Mouse (Mus musculus): Measurements from ENCODE around the gene Anapc15.
A peak's percentile ranks its signal among the peaks of the same experiment; 100 is the strongest.
"Not testable (repeated sequence)": the region's sequence is repeated elsewhere in the genome, so short reads cannot be mapped to it uniquely, and the experiment has no call there.

Anapc15 gene

DNA sequence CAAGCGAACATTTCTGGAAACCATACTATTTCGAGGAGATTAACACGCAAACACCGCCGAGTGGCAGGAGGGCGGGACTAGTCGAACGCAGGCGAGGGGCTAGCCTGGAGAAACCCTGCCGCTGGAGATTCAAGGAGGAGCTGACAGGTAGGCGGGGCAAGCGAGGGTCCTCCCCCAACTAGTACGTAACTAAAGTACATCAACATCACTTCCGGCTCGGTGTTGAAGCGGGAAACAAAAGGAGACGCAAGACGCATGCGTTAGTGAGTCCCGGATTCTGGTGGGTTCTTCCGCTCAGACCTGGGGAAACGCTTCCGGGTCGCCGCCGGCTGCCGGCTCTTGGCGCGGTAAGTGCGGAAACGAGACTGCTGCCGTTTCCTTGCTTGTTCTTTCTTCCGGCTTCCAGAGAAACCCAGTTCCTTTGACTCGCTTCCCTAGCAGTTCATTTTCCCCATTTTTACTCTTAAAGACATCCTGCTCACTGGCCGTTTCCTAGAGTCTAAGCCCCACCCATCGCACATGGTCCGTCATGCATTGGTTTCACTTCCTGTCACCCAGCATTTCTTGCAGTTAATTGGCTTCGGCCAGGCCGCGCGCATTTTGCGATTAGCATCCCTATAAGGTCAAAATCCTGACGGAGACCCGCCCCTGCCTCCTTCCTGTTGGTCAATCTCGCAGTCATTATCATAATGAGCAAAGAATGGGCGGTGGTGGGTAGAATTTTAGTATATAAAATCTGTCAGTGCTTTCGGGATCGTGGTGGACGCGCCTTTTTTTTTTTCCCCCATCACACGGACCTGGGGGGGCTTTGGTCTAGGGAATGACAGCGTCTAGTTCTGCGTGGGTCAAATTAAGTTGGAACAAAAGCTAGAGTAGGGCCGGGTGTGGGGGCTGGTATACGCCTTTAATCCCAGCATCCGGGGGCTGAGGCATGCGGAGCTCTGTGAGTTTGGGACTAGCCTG lies 32.9 kb downstream of the Anapc15 start:
- peak; percentile 97 to 98 for DNase-seq (ENCODE audit: low spot score in 2 of 2)

DNA sequence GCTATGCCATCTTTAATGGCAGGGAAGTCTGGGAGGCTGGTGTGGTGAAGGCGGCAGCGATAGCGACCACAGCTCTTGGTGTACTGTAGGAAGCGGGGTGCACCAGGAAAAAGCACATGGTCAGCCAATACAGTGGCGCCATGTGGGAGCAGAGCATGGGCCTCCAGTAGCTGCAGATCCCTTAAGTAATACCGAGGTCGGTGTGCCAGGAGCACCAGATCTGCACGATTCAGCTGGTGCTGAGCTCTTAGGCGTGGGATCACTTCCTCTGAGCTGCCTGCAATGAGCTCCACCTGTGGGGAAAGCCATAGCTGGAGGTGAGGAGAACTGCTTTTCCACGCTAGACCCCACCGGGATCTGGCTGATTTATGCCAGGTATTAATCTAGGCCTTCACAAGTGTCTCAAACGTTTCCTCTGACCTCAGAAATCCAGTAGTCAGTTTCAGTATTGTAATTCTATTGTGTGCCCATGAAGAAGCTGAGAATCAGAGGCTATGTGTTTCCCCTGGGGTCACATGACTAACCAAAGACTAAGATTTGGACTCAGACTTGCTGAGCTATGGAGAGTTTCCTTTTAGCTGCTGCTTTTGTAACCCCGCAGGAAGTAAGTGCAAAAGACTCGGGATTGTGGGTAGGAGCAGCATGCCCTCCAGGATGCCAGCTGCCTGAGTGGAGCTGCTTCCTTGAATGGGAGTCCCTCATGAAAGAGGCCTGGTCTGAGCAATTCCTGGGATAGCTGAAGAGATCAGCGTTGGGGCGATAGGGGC lies 37.0 kb downstream of the Anapc15 start:
- no peak for DNase-seq (ENCODE audit: low spot score in 2 of 2)

DNA sequence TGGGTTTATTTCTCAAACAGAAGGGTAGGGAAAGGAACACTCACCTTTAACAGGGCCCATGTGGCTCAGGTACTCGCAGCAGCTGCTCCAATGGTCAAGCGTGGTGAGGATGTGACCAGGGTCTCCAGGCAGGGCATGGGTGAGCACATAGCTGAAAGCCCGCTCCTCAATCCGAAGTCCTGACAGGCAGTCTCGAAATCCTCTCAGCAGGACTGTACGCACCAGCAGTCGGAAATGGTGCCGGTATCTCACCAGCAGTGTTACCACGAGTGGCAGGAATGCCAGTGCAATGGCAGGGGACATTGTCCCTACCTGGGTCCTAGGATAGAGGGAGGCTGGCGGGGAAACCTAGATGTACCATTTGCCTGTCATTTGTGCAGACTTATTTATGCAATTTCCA lies 38.5 kb downstream of the Anapc15 start:
- DNase-seq (ENCODE audit: low spot score in 2 of 2) = no peak

DNA sequence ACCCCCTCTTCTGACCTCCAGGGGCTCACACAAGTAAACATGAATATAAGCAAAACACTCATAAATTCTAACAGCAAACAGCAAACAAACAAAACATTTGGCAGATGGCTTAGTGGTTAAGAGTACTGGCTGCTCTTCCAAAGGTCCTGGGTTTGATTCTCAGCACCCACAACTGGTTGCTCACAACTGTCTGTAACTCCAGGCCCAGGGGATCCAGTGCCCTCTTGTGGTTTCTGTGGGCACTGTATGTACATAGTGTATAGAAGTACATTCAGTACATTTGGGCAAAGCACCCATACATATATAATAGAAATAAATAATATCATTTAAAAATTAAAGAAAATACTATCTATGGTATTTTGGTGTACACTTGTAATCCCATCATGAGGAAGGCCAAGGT lies 39.3 kb downstream of the Anapc15 start:
- DNase-seq (ENCODE audit: low spot score in 2 of 2) = no peak

DNA sequence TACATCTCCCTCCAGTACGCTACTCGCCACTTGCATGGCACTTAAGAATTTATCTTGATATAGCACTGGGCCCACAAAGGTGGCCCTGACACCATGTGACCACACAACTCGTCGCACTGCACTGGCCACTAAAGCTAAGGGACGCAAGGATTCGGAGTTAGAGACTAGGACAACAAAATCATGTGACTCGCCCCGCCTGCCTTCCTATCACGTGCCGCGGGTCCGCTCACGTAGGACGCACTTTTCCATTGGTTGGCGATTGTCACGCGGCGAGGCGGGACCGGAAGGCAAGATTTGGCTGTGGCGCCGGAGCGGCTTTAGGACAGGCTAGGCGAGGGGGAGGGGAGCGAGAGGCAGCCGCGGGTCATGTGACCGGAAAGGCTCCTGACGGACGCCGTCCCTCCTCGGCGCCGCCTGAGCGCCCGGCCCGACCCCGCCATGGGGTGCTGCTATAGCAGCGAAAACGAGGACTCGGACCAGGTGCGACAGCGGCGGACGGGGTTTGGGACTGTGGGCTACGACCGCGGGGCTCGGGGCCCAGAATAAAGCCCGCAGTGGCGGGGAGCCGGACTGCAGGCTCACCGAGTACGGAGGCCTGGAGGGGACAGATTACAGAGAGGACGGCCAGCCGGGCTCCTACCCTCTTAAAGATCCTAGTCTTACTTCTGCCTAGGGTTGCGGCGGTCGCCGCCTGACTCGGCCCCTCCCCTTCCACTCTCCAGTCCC lies 42.2 kb downstream of the Anapc15 start, which contains the start of gene Lamtor1:
Lamtor1 (plus strand) TSS at position 344 of the 726 bp plus-strand sequence.
- DNase-seq (ENCODE audit: low spot score in 2 of 2) = peak; percentile 99

DNA sequence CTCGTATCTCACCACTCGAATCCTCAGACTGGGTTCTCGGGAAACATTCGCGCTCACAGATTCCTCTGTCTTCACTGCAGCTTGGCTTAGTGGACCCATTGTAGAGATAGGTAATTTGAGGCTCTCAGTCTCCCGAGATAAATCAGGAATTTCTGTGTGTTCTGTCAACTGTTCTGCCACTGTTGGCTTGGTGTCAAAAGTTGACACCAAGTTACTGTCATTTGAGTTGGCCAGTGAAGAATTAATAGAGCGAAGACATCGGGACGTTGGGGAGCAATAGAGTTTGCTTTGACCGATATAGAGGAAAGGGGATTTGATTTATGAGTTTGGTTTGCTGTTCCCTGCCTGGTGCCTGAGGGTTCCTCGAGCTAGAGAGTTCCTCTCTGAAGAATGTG lies 42.8 kb downstream of the Anapc15 start, which contains the start of gene Tomt:
Tomt (minus strand) TSS at position 73 of the 395 bp plus-strand sequence.
- DNase-seq (ENCODE audit: low spot score in 2 of 2) = no peak

DNA sequence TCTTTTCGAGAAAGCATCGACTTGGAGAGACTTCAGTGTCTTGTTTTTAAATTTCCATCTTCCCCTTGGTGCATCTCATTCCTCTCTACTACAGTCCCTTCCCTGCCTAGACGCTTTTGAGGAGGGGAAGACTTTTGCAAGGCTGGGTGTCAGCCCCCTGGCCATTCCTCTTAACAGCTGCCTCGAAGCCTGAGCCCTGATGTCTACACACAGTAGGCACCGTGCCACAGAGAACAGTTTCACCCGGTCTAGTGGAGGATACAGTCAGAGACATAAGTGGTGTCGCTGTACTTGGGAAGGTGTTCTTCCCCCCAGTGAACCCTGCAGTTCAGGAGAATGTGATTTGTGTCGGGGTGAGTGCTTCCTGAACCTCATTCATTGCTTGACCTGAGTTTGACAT lies 43.2 kb downstream of the Anapc15 start:
- peak; percentile 17 to 25 for DNase-seq (ENCODE audit: low spot score in 2 of 2)

DNA sequence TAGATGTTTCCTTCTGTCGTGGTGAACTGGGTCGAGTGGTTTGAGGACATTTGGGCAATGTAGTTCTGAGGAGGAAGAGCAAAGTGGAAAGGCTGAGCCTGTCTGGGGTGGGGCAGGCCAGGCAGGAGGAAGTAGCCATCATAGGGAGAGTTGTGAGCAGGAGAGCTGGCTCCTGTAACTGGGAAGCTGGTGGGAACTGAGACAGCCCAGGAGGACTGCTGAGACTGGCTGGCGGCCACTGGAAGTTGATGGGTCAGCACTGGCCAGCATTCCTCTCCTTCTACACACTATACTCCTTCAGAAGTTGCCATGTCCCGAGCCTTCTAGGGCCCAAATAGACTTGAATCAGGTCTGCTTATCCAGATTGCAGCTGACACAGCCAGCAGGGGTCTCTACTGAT lies 44.9 kb downstream of the Anapc15 start:
- no peak for DNase-seq (ENCODE audit: low spot score in 2 of 2)

DNA sequence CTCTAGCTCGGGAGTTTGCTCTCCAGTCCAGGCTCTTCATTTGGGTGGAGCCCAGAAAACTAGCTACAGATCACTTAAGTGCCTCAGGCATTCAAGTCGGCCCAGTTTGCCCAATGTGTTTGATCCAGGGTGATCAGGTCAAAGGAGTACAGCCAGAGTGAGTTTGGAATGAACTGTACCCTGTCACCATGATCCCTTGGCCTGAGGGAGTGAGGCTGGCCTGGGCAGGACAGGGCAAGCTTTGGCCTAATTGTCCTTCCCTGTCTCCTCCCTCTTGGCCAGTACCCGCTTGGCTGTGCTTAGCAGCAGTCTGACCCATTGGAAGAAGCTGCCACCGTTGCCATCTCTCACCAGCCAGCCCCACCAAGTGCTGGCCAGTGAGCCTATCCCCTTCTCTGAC lies 46.6 kb downstream of the Anapc15 start:
- no peak for DNase-seq (ENCODE audit: low spot score in 2 of 2)

DNA sequence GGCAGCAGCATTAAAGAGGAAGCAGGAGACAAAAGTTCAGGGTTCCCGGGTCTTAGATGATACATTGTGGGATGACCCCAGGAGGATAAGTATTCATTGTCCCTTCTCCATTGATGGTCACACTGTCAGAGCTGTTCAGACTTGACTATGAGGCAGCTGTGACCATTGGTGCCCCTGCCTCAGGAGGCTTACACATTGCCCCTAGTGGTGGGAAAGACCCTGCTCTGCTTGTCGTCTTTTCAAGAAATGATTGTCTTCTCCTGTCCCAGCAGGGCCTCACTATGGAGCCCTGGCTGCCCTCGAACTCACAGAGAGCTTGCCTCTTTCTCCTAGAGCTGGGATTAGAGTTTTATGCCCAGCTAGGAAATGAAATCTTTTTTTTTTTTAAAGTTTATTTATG lies 48.5 kb downstream of the Anapc15 start:
- DNase-seq (ENCODE audit: low spot score in 2 of 2) = no peak

DNA sequence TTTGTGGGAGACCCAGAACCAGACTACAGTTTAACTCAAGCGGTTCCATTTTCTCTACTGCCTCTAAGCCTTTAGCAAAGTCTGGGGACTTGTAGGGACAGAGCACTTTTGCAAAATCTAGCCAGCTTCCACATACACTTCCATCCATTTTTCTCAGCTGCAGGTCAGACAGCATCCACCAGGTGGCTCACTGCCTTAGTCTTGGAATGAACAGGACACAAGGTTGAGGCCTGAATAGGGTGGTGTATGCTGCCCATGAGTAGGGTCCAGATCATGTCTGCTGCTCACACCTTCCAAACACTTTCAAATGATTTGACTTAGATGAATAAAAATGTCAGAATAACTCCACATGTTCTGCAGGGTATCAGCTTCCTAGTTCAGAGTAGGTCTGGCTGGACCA lies 54.6 kb downstream of the Anapc15 start:
- peak in 1 of 2 experiments; percentile 36 for DNase-seq (ENCODE audit: low spot score in 2 of 2)

DNA sequence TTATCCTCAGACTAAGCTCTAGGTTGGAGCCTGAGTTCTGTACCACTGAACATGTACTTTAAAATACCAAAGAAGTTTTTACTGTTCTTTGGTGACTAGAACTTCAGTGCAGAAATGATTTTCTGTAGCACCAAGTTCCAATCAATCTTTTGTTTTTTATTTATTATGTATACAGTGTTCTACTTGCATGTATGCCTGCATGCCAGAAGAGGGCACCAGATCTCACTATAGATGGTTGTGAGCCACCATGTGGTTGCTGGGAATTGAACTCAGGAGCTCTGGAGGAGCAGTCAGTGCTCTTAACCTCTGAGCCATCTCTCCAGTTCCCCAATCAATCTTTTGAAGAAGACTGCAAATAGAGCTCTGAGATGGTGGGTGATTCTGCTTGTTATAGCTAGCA lies 62.4 kb downstream of the Anapc15 start:
- DNase-seq (ENCODE audit: low spot score in 2 of 2) = not testable (repeated sequence)

DNA sequence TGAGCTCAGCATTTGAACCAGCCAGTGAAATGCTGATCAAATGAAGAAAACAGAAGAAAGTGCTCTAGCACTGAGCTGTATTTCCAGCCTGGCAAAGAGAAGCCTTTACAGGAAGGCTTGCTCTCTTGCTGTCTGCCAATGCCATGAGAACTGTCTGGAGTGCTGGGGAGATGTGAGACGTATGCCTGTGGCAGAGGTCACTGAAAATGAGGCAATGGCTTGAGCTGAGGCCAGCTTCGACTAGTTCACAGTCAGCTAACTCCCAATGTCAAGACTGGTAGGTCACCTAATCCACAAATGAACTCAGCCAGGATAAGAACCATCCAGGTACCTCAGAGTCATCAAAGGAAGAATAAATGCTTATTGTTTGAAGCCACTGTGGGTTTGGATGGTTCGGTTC lies 64.6 kb downstream of the Anapc15 start:
- no peak for DNase-seq (ENCODE audit: low spot score in 2 of 2)

DNA sequence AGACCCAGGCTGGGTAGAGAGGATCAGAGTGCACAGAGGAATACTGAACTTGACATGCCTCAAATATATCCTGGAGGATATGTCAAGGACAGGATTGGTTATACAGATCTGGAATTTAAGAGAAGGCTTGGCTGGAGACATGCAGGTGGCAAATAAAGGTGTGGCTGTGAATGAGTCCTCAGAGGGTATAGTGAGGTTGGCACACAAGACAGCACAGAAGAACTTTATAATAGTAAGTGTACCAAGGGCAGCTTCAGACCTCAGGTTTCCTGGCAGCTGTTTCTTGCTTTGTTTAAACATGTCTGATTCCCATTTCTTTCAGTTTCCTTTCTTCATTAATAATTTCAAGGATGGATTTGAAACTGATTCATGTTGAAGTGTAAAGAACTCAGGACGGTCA lies 69.0 kb downstream of the Anapc15 start:
- DNase-seq (ENCODE audit: low spot score in 2 of 2) = no peak

DNA sequence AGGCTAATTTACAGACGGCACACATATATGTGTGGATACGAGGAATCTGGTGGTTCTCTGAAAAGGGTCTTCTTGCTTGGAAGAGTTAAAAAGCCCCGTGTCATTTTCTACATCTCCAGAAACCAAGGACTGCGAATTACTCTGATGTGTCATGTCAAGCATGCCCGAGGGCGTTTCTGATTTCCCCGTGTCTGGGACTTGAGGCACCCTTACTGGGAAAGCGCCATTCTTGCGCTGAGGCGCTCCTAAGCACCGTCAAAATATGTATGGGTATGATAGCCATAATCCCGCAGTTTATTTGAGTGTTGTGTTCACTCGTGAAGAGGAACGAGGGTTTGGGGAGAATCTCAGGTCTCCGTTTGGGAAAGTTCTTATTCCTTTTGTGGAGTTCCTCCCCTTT lies 69.8 kb downstream of the Anapc15 start:
- peak in 1 of 2 experiments; percentile 29 for DNase-seq (ENCODE audit: low spot score in 2 of 2)

DNA sequence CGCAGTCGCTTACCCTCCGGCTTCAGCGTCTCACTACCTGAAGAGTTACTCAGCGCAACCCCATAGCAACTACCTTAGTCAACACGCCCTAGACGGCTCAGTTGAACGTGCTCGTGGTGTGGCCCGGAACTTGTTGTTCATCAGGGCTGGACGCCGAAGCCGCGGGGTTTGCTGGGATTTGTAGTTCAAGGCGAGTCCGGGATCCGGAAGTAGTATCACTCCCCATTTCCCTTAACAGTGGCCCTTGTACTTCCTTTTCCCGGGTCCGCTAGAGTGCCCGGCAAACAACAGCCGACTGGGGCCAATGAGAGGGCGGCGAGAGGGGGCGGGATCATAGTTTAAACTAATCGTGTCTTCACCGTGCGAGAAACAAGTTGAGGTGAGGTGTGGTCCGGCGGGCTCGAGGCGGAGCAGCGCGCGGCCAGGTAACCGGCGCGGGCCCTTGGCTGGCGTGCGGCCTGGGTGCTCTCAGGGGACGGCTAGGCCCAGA lies 70.3 kb downstream of the Anapc15 start, which contains the start of the genes Lrrc51 and Numa1:
Lrrc51 (minus strand) TSS at position 145 of the 490 bp plus-strand sequence.
Numa1 (plus strand) TSS at position 361 of the 490 bp plus-strand sequence.
- DNase-seq (ENCODE audit: low spot score in 2 of 2) = peak; percentile 98 to 99

DNA sequence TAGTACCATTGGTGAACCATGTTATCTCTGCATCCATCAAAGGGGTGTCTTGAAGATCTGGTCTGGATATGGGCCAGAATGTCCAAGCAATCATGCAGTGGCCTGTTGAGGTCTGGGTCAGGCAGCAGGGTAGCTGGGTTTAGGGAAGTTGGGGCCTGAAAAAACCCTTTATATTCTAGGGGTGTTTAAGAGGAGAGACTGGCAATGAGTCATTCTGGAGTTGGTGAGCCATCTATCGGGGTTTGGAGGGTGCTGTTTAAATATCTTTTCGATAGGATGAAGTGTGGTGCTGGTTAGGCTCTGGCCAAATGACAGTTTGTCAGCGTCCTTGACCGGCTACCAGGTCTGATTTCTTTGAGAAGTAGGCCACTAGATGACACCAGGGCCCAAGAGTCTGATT lies 72.4 kb downstream of the Anapc15 start:
- DNase-seq (ENCODE audit: low spot score in 2 of 2) = no peak

DNA sequence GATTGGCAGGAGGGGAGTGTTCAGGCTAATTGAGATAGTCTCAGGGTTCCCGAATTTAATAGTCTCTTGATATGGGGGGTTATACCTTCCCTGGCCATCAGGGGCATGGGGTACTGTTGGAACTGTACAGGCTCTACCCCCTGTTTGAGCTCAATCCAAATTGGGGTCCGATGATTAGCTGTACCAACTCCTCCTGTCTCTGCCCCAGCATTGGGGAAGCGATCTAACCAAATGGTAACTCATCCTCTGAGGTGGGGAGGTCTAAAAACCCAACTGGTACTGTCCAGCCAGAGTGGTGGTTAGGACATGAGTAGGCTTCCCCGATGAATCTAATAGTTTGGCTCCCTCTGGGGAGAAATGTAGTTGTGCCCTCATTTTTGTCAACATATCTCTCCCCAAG lies 73.5 kb downstream of the Anapc15 start:
- DNase-seq (ENCODE audit: low spot score in 2 of 2) = no peak

DNA sequence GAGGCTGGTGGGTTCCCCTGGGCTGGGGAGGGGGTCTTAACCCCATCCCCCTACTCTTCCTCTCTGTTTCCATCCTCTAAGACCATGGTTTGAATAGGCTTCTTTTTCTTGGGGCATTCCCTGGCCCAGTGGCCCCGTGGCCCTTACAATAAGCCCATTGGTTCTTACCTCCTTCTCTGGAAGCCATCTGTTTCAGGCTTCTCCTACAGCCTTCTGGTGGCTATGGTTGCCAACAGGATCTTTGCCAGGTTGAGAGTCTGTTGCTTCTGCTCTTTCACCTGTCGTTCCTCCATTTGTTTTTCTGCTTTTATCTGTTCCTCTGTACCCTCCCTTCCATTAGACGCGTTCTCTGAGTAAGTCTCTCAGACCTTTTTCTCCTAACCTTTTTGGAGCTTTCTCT lies 74.1 kb downstream of the Anapc15 start:
- DNase-seq (ENCODE audit: low spot score in 2 of 2) = no peak

DNA sequence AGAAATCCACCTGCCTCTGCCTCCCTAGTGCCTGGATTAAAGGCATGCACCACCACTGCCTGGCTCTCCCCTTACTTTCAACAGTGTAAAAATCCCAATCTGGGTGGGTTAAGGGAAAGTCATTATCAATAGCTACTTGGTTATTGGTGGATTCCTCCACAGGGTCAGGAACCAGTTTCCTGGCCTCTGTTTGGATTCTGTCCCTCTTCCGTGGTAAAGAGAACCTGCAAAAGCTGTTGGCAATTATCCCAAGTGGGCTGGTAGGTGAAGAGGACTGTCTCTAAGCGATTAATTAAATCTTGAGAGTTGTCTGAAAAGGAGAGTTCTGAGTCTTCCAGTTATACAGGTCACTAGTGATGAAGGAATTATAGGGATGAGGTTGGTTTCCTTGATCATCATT lies 74.8 kb downstream of the Anapc15 start:
- DNase-seq (ENCODE audit: low spot score in 2 of 2) = no peak

DNA sequence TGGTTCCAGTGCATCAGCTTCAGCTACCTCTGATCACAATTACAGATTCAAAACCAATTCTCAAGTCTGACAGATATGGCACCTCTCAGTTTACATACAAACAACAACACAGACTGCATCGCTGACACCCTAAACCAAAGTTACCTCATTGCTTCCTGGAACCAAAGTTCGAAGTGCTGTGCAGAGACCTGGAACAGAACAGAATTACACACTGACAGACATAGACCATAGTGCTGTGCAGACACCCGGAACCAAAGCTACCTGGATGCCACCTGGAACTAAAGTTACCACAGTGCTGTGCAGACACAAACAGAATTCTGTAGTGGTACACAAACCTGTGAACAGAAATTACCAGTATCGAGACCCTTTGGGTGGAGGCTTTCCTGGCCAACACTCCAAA lies 76.2 kb downstream of the Anapc15 start:
- no peak for DNase-seq (ENCODE audit: low spot score in 2 of 2)

DNA sequence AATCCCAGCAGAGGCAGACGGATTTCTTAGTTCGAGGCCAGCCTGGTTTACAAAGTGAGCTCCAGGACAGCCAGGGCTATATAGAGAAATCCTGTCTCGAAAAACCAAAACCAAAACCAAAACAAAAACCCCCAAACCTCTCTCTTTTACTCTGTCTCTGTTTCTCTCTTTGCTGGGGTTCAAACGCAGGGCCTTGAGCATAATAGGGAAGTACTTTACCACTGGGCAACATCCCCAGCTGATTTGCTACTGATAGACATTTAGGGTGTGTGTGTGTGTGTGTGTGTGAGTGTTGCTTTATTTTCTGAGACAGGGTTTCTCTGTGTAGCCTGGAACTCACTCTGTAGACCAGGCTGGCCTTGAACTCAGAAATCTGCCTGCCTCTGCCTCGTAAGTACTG lies 85.5 kb downstream of the Anapc15 start:
- DNase-seq (ENCODE audit: low spot score in 2 of 2) = peak; percentile 4 to 29

All from spleen, postnatal 36 days (tissue).